Mouse (Mus musculus): ENCODE measurements around the gene Triap1. TPM values are rescaled to one million over a fixed set of nuclear protein-coding genes. Genes with fewer than 3 reads are reported as not detected.

The Triap1 gene
- polyA plus RNA-seq, 1 experiment, result 30.3 TPM

GRCm38 (mm10) chr5:115312354-115312753 is 28.7 kb upstream of the Triap1 start:
- TF ChIP-seq POLR2A (IDR thresholded peaks at IDR 0.05; ENCODE audit: borderline replicate concordance, insufficient read depth, low read length) (no peak), CTCF (IDR thresholded peaks at IDR 0.05; ENCODE audit: borderline replicate concordance, insufficient read depth, low read depth, low read length) (no peak)
- Histone ChIP-seq H3K4me3 (replicated peaks; ENCODE audit: insufficient read depth, low read depth, low read length) (no peak overlapping the region), H3K27me3 (ENCODE audit: control insufficient read depth, insufficient read depth, low read length) (no peaks in the 10 kb centered on the region), H3K27ac (ENCODE audit: insufficient read depth, low read length) (no peak overlapping the region), H3K4me1 (ENCODE audit: control insufficient read depth, insufficient read depth, low read length) (peaks cover 6% of the 10 kb centered on the region)
- no peak for DNase-seq
- 86% methylated on average over 4 of the region's 4 CpGs for WGBS

DNA sequence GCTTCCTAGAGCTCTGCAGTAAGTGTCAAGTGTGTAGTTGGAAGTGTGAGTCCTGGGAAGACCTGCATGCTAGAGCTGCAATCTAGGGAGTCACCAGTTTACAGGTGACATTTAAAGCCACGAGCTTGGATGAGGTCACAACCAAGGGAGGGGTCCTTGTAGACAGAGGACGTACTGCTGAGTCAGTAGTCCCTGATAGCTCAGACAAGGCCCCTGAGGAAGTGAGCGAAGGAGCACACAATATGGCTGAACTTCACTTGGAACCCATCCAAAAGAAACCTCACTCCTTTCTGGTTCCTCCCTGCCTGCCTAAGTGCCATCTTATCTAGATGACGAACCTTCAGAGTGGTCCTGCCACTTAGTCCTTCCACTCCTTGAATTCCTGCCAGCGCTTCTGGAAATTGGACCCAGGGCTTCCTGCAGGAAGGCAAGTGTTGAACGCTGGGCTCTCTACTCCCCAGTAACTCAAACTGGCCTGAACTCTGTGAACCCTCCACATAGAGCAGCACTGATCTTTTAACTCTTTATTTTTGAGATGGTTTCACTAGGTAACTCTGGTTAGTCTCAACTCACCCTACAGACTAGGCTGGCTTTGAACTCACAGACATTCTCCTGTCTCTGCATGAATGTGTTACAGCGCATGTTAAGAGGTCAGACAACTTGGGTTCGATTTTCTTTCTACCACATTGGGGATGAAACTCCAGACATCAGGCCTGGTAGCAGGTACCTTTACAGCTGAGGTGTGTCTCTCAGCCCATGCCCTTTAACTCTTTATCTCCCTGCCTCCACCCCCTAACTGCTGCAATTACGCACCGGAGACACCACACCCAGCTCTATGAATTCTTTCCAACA is 28.0 kb upstream of the Triap1 start:
- Histone ChIP-seq H3K4me3 (replicated peaks; ENCODE audit: insufficient read depth, low read depth, low read length) (no peak overlapping the region), H3K27me3 (ENCODE audit: control insufficient read depth, insufficient read depth, low read length) (no peaks in the 10 kb centered on the region), H3K27ac (ENCODE audit: insufficient read depth, low read length) (no peak overlapping the region), H3K4me1 (ENCODE audit: control insufficient read depth, insufficient read depth, low read length) (peaks cover 10% of the 10 kb centered on the region)
- TF ChIP-seq CTCF (IDR thresholded peaks at IDR 0.05; ENCODE audit: borderline replicate concordance, insufficient read depth, low read depth, low read length) (no peak), POLR2A (IDR thresholded peaks at IDR 0.05; ENCODE audit: borderline replicate concordance, insufficient read depth, low read length) (no peak)
- no peak for DNase-seq
- 73% methylated on average over 10 of the region's 10 CpGs for WGBS

DNA sequence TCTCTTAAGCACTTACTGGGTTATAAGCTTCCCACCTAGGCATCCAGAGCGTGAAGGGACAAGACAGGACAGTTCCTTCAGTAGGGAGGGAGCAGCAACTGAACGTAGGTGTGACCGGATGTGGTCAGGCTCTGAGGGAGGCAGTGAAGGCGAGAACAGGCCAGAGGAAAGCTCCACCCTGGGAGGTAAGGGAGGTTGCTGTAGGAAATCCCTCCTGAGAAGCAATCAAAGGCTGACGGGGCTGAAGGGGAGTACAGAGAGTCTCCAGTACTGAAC is 27.4 kb upstream of the Triap1 start:
- Histone ChIP-seq H3K27ac (ENCODE audit: insufficient read depth, low read length) (no peak overlapping the region), H3K4me3 (replicated peaks; ENCODE audit: insufficient read depth, low read depth, low read length) (no peak overlapping the region), H3K4me1 (ENCODE audit: control insufficient read depth, insufficient read depth, low read length) (peaks cover 11% of the 10 kb centered on the region), H3K27me3 (ENCODE audit: control insufficient read depth, insufficient read depth, low read length) (no peaks in the 10 kb centered on the region)
- TF ChIP-seq CTCF (IDR thresholded peaks at IDR 0.05; ENCODE audit: borderline replicate concordance, insufficient read depth, low read depth, low read length) (no peak), POLR2A (IDR thresholded peaks at IDR 0.05; ENCODE audit: borderline replicate concordance, insufficient read depth, low read length) (no peak)
- DNase-seq, result no peak
- WGBS, result 75% methylated on average over 5 of the region's 5 CpGs

DNA sequence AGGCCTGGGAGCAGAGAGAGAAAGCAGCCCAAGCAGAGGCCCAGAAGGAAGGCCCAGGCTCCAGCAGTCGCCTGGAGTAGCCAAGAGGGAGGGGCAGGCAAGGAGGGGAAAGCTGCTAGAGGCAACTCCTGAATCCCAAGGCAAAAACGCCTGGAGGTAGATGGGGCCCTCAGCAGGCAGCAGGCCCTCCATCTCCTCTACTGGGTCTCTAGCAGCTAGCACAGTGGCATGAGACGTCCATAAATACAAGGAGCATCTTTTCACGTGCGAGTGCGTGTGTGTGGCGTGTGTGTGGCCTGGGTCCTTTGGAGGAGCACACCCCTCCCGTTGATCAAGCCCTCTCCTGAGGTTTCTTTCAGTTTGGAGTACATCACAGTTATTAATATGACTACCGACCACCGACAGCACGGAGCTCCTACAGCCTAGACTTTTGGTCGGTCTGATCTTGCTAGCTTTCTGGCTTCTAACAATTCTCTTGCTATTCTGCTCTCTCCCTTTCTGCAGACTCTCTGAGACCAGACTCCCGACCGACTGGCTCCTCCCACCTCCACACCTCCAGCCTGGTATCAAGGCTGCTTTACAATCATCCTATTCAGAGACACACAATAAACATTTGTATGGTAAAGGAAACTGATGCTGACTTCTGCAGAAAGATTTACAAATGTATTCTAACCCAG is 23.9 kb upstream of the Triap1 start:
- peaks cover 14% of the 10 kb centered on the region for H3K4me1 ChIP-seq (ENCODE audit: control insufficient read depth, insufficient read depth, low read length)
- no peaks in the 10 kb centered on the region for H3K27me3 ChIP-seq (ENCODE audit: control insufficient read depth, insufficient read depth, low read length)
- WGBS, result 18% methylated on average over 14 of the region's 14 CpGs
- no peak overlapping the region; the same call in 1 of the 2 replicates for H3K27ac ChIP-seq (ENCODE audit: insufficient read depth, low read length)
- TF ChIP-seq CTCF (IDR thresholded peaks at IDR 0.05; ENCODE audit: borderline replicate concordance, insufficient read depth, low read depth, low read length) (no peak), POLR2A (IDR thresholded peaks at IDR 0.05; ENCODE audit: borderline replicate concordance, insufficient read depth, low read length) (no peak)
- H3K4me3 ChIP-seq (replicated peaks; ENCODE audit: insufficient read depth, low read depth, low read length), result no peak overlapping the region
- no peak for DNase-seq

DNA sequence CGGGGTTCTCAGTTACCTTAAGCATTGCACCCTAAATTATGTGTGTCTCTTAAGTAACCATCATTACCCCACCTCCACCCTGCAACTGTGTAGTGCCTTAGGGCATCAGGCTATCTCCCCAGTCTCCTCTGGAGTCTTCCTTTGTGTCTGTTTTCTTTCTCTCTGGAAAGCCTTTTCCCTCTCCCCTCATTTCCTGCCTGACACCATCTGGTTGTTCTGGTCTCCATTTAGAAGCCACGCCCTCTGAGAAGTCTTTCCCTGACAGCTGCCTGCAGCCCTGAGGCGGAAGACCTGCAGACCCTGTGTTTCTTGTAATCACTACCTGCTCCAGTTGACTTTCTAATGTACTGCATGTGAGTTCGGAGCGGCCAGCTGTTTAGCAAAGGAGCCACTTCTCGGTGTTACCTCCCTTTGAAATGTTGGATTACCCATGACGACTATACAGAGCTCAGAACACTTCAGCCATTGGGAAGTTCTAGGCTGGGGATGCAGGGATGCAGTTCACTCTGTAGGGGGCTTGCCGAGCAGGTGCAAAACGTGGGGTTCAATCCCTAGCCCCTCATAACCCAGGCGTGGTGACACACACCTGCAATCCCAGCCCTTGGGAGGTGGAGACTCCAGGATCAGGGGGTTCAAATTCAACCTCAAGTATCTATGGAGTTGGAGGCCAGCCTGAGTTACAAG is 23.2 kb upstream of the Triap1 start:
- 29% methylated on average over 10 of the region's 10 CpGs for WGBS
- Histone ChIP-seq H3K27me3 (ENCODE audit: control insufficient read depth, insufficient read depth, low read length) (no peaks in the 10 kb centered on the region), H3K4me3 (replicated peaks; ENCODE audit: insufficient read depth, low read depth, low read length) (no peak overlapping the region), H3K4me1 (ENCODE audit: control insufficient read depth, insufficient read depth, low read length) (peaks cover 14% of the 10 kb centered on the region), H3K27ac (ENCODE audit: insufficient read depth, low read length) (no peak overlapping the region)
- no peak for DNase-seq
- no peak for TF ChIP-seq CTCF (IDR thresholded peaks at IDR 0.05; ENCODE audit: borderline replicate concordance, insufficient read depth, low read depth, low read length)
- TF ChIP-seq POLR2A (IDR thresholded peaks at IDR 0.05; ENCODE audit: borderline replicate concordance, insufficient read depth, low read length), result no peak

GRCm38 (mm10) chr5:115319004-115319940 is 21.8 kb upstream of the Triap1 start:
- Histone ChIP-seq H3K27me3 (ENCODE audit: control insufficient read depth, insufficient read depth, low read length) (no peaks in the 10 kb centered on the region), H3K4me1 (ENCODE audit: control insufficient read depth, insufficient read depth, low read length) (peaks cover 14% of the 10 kb centered on the region), H3K4me3 (replicated peaks; ENCODE audit: insufficient read depth, low read depth, low read length) (peak overlapping the region; percentile 65), H3K27ac (ENCODE audit: insufficient read depth, low read length) (peak overlapping the region; percentile 63)
- 2% methylated on average over 22 of the region's 22 CpGs for WGBS
- TF ChIP-seq CTCF (IDR thresholded peaks at IDR 0.05; ENCODE audit: borderline replicate concordance, insufficient read depth, low read depth, low read length) (peak; percentile 58; the same call in 1 of the 2 replicates), POLR2A (IDR thresholded peaks at IDR 0.05; ENCODE audit: borderline replicate concordance, insufficient read depth, low read length) (no peak; the same call in 1 of the 2 replicates)
- DNase-seq, result peak; percentile 85 to 90
